Mouse (Mus musculus): ENCODE measurements around the gene Spata5.

- TF ChIP-seq CTCF (IDR thresholded peaks at IDR 0.05; ENCODE audit: extremely low read depth, insufficient read length, insufficient replicate concordance, low read depth, low read length) (no peak), POLR2A (IDR thresholded peaks at IDR 0.05; ENCODE audit: low read depth, low read length) (no peak)
Measured at GRCm38 (mm10) chr3:37503846-37504245, 84.2 kb downstream of the Spata5 start.

Measured in small intestine, adult 2 months (tissue).